Mouse (Mus musculus) testis, postnatal 14 days (tissue): Measurements from ENCODE around the gene Rap1gds1.

ENCODE experiments used
- DNase-seq: peaks from one replicate; pipeline ENCODE4 v3.0.0; 2021; ENCODE audit warnings: low spot score

Gene Rap1gds1

DNA sequence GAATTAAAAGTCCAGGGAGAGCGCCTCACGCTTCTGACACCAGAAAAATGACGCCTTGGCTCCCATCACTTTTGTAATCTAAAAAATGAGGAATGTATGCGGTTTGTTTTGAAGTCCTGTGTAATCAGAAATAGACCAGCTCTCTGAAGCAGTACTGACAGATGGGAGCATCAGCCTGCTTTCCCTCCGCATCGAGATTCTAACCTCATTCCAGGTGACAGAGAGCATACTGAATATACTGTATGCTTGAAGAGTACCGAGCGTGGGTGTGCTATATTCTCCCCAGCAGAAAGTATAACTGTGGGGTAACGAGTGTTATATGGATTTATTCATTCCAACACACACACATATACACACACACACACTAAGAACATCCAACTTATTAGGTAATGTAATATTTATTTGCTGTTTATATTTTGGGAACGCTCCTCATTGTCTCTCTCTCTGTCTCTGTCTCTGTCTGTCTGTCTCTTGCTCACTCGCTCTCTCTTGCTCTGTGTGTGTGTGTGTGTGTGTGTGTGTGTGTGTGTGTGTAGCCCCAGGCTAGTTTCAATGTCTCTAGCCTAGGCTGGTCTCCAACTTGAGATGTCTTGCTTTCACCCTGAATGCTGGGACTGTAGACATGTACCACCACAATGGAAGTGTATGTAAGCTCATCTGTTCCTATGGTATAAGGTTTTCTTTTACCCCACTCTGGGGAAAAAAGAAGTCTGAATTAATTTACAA is 193.8 kb downstream of the Rap1gds1 start:
- no peak for DNase-seq

DNA sequence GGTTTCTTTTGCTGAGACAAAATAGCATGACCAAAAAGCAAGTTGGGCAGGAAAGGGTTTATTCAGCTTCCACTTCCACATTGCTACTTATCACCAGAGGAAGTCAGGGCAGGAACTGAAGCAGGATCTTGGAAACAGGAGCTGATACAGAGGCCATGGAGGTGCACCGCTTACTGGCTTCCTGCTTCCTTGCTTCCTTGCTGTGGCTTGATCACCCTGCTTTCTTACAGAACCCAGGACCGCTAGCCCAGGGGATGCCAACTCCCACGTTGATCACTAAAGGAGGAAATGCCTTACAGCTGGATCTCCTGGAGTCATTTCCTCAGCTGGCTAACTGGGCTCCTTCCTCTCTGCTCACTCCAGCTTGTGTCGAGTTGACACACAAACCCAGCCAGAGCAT is 197.3 kb downstream of the Rap1gds1 start:
- no peak for DNase-seq

DNA sequence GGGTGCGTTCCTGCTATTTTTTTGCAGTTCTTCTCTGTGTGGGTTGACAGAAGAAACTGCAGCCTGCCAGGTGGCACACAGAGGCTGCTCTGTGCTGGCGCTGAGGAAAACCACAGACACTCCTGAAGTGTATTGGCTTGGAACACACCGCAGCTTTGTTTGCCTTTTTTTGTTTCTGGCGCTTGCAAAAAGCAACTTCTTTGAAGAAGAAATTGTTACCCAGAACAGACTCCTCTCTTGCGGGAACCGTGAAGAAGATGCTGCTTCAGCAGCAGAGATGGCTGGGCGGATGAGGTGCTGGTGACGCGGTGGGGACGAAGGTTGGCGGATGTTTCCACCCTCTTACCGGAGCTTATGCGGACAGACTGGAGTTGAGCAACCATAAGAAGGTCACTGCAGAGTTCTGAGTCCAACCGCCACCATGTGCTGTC is 198.1 kb downstream of the Rap1gds1 start:
- no peak for DNase-seq

DNA sequence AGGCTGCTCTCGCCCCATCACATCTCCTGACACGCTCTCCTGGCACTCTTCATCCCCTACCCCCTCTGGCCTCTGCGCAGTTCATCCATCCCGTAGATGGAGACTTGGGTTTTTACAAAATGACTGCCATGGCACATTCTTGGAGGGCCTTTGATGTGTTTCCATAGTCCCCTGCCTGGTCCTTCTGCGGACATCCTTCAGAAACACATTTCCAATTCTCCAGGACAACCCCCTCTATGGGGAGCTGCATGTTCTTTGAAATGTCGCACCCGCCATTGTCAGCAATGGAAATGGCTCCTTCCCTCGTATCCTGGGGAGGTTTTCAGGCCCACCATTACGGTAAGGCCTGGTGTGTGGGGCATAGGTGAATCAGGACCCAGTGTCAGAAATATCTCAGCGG is 198.6 kb downstream of the Rap1gds1 start:
- no peak for DNase-seq

DNA sequence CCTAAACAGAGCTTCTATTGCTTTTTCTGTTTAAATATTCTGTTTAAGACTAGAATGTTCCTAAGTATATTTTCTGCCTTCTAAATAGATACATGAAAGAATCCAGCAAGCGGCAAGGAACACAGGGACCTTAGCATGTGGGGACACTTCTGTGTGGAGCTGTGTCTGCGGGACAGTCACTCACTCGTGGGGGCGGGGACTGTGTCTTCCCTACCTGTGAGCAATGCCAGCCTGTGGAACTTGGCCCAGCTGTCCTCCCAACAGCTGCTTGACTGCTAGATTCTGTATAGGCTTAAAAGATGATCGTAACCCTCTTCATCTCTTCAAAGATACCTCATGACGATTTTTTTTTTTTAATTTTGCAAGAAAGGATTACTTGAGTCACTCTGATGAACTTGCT is 199.1 kb downstream of the Rap1gds1 start:
- DNase-seq = no peak
